Mouse (Mus musculus) intestine, embryonic 16.5 days (tissue): ENCODE data around the gene Bahcc1. TPM values are rescaled to one million over a fixed set of nuclear protein-coding genes. Genes with fewer than 3 reads are reported as not detected.

Experiments
- ATAC-seq: fragments of 200-750 bp; cut with Nextera tagmentation; 2 replicates; pipeline ENCODE4 v1.8.0; 2017; ENCODE audit warnings: moderate TSS enrichment, moderate library complexity
- H3K27ac ChIP-seq: fragments of 300-500 bp; sonication (generic); 2 replicates; pipeline ENCODE4 v1.5.1; 2014; ENCODE audit warnings: mild to moderate bottlenecking, low read length
- H3K27me3 ChIP-seq: fragments of 300-500 bp; sonication (generic); replicated peaks from 2 replicates; pipeline ENCODE4 v1.6.1; 2014; ENCODE audit warnings: low read length, control low read depth, mixed read lengths; ENCODE audit not compliant: control insufficient read depth, insufficient read depth
- H3K36me3 ChIP-seq: fragments of 300-500 bp; sonication (generic); 2 replicates; pipeline ENCODE4 v1.6.1; 2014; ENCODE audit warnings: low read length, control low read depth; ENCODE audit not compliant: control insufficient read depth, insufficient read depth
- H3K4me1 ChIP-seq: fragments of 300-500 bp; sonication (generic); 2 replicates; pipeline ENCODE4 v1.6.1; 2014; ENCODE audit warnings: low read length, control low read depth, mixed read lengths; ENCODE audit not compliant: control insufficient read depth, insufficient read depth
- H3K4me2 ChIP-seq: fragments of 300-500 bp; sonication (generic); 2 replicates; pipeline ENCODE4 v1.6.1; 2014; ENCODE audit warnings: low read depth, low read length, control low read depth
- H3K4me3 ChIP-seq: fragments of 300-500 bp; sonication (generic); 2 replicates; pipeline ENCODE4 v1.5.1; 2014; ENCODE audit warnings: mild to moderate bottlenecking, low read length
- H3K9ac ChIP-seq: fragments of 300-500 bp; sonication (generic); 2 replicates; pipeline ENCODE4 v1.6.1; 2014; ENCODE audit warnings: low read depth, low read length
- H3K9me3 ChIP-seq: fragments of 300-500 bp; sonication (generic); 2 replicates; pipeline ENCODE4 v1.6.1; 2016; ENCODE audit warnings: low read length, control low read depth; ENCODE audit not compliant: control insufficient read depth
- WGBS: fragments of 180-500 bp; shearing (Covaris S2); extraction: QIAGEN DNeasy Blood & Tissue Kit; methylation state at CpG from one replicate; pipeline ENCODE4 v1.1.7; 2014; 5-methylcytosine and 5-hydroxymethylcytosine counted together
- polyA plus RNA-seq: library from polyadenylated mRNA; unstranded; fragments of >200 nt; fragmentation: Nextera tagmentation; extraction: Ambion mirVana; gene quantifications from 2 replicates; pipeline ENCODE4 v1.2.1, GENCODE M21; 2015

Bahcc1 gene
- polyA plus RNA-seq, 1 experiment from 2014 or later, result 5.7 TPM

- Histone ChIP-seq H3K9me3 (no peaks in the 10 kb centered on the region), H3K4me2 (no peak overlapping the region), H3K4me1 (peaks cover 12% of the 10 kb centered on the region), H3K27me3 (no peaks in the 10 kb centered on the region), H3K9ac (no peak overlapping the region), H3K4me3 (no peak overlapping the region), H3K27ac (no peak overlapping the region), H3K36me3 (no peaks in the 10 kb centered on the region)
- no peak for ATAC-seq
- 67% methylated on average over 4 of the region's 4 CpGs for WGBS
These were observed 65.8 kb downstream of the Bahcc1 start for GRCm38 (mm10) chr11:120298441-120299141.

- H3K4me3 ChIP-seq, result no peak overlapping the region
- no peak overlapping the region for H3K9ac ChIP-seq
- peaks cover 13% of the 10 kb centered on the region for H3K4me1 ChIP-seq
- no peaks in the 10 kb centered on the region for H3K27me3 ChIP-seq
- WGBS, result 47% methylated on average over 5 of the region's 5 CpGs
- H3K36me3 ChIP-seq, result no peaks in the 10 kb centered on the region
- no peak overlapping the region for H3K4me2 ChIP-seq
- no peak for ATAC-seq
- H3K9me3 ChIP-seq, result no peaks in the 10 kb centered on the region
- H3K27ac ChIP-seq, result no peak overlapping the region
These were observed 66.7 kb downstream of the Bahcc1 start for GRCm38 (mm10) chr11:120299484-120299883.

DNA sequence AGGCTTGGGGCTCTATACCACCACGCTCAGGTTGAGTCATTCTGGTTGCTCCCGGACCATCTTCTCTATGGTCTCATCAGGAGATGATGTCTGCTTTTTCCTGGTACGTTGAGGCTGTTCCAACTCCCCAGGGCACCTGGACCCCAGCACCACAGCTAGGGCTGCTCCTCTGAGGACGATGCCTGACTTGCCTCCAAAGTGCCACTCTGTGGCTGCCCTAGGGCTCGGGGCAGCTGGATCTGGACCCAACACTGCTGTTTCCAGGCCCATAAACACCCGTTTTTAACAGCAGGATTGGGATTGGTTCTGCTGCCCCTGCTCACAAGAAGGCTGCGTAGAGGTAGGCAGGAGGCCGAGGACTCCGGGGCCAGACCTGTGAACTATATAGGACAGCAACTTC, 70.4 kb downstream of the Bahcc1 start:
- no peaks in the 10 kb centered on the region for H3K36me3 ChIP-seq
- H3K27ac ChIP-seq, result no peak overlapping the region
- H3K4me2 ChIP-seq, result no peak overlapping the region
- 89% methylated on average over 9 of the region's 9 CpGs for WGBS
- no peaks in the 10 kb centered on the region for H3K9me3 ChIP-seq
- H3K4me3 ChIP-seq, result no peak overlapping the region
- H3K27me3 ChIP-seq, result no peaks in the 10 kb centered on the region; the same call in 1 of the 2 replicates
- ATAC-seq, result no peak
- H3K4me1 ChIP-seq, result peaks cover 28% of the 10 kb centered on the region
- H3K9ac ChIP-seq, result no peak overlapping the region

- Histone ChIP-seq H3K4me3 (no peak overlapping the region), H3K9ac (0 out of 2 replicates have a peak overlapping the region, but pooled peaks have one; percentile 16), H3K4me1 (peaks cover 30% of the 10 kb centered on the region), H3K4me2 (no peak overlapping the region), H3K9me3 (no peaks in the 10 kb centered on the region), H3K36me3 (no peaks in the 10 kb centered on the region), H3K27me3 (no peaks in the 10 kb centered on the region; the same call in 1 of the 2 replicates), H3K27ac (no peak overlapping the region)
- no peak for ATAC-seq
- WGBS, result 78% methylated on average over 21 of the region's 21 CpGs
These were observed 71.0 kb downstream of the Bahcc1 start for GRCm38 (mm10) chr11:120303559-120304349.

- peak overlapping the region; percentile 98; the same call in 1 of the 2 replicates for H3K4me2 ChIP-seq
- H3K9me3 ChIP-seq, result no peaks in the 10 kb centered on the region
- H3K9ac ChIP-seq, result 0 out of 2 replicates have a peak overlapping the region, but pooled peaks have one; percentile 16
- H3K27me3 ChIP-seq, result no peaks in the 10 kb centered on the region; the same call in 1 of the 2 replicates
- ATAC-seq, result no peak
- no peak overlapping the region for H3K4me3 ChIP-seq
- WGBS, result 42% methylated on average over 5 of the region's 5 CpGs
- H3K27ac ChIP-seq, result no peak overlapping the region
- H3K36me3 ChIP-seq, result no peaks in the 10 kb centered on the region
- peaks cover 30% of the 10 kb centered on the region for H3K4me1 ChIP-seq
These were observed 71.6 kb downstream of the Bahcc1 start for GRCm38 (mm10) chr11:120304350-120304694.

DNA sequence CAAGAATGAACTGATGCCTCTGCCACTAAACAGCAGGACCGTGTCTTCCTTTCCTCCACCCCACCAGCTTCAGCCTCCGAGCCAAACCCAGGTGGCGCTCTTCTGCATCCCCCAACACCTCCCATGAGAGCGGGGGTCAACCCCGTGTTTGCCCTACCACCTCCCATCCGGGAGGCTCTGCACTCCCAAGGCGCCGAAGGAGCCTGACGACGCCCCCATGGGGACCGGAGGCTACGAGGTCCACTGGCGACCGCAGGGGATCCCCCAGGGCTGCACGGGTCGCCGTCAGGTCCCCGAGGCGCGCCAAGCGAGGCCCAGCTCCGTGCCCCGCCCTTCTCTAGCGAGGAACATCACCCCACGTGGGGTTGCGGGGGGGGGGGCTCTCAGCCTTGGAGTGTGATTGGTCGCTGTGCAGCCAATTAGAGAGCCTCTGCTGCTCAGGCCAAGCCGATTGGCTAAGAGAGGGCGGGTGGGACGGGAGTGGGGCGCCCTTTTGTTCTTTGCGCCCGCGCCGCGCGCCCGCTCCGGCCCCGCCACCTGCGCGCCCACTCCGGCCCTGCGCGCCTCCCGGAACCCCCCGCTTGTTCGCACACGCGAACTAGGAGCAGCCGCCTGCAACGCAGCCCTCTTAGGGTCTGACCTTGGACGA, 72.3 kb downstream of the Bahcc1 start:
- Histone ChIP-seq H3K4me2 (peak overlapping the region; percentile 98), H3K27me3 (no peaks in the 10 kb centered on the region; the same call in 1 of the 2 replicates), H3K4me3 (peak overlapping the region; percentile 64), H3K9ac (peak overlapping the region; percentile 76), H3K36me3 (no peaks in the 10 kb centered on the region), H3K4me1 (peaks cover 30% of the 10 kb centered on the region), H3K9me3 (no peaks in the 10 kb centered on the region), H3K27ac (peak overlapping the region; percentile 73)
- under 1% methylated on average over 50 of the region's 53 CpGs for WGBS
- peak; percentile 94 for ATAC-seq

GRCm38 (mm10) chr11:120305535-120306365, 73.0 kb downstream of the Bahcc1 start:
- 24% methylated on average over 15 of the region's 15 CpGs for WGBS
- Histone ChIP-seq H3K4me3 (peak overlapping the region; percentile 64), H3K27me3 (no peaks in the 10 kb centered on the region; the same call in 1 of the 2 replicates), H3K36me3 (no peaks in the 10 kb centered on the region), H3K4me2 (peak overlapping the region; percentile 98), H3K27ac (peak overlapping the region; percentile 73), H3K9ac (peak overlapping the region; percentile 76), H3K9me3 (no peaks in the 10 kb centered on the region), H3K4me1 (peaks cover 30% of the 10 kb centered on the region)
- ATAC-seq, result peak; percentile 2; the same call in 1 of the 2 replicates

DNA sequence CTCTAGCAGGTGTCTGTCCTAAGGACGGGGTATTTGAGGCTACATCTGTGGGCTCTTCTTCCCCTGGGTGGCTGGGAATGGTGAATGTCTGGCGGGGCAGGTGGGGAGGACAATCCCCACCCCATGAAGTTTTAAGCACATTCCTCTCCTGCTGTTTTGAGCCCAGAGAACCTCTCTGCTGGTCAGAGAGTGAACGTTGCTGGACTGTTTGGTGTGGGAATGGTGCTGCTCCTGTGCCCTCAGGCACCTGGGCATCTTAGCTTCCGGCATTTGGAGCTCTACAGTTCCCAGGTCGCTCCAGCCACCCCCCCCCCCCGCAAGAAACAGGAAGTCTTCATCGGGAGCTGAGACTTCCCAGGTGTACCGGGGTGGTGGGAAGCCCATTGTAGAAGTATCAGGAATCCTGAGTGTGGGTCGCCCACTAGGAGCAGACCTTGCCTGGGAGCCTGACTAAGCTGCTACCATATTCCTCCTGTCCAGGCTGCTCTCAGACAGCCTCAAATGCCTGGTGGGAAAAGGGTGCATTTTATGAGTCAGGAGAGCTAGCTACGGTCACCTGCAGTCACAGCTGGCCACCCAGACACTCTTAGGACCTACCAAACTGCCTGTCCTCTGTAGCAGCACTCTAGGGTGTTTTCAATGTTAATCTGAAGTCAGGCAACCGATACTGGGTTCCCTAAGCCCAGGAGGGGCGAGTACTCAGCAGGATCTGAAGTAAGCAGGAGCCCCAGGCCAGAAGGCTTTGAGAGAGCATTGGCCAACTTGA, 73.8 kb downstream of the Bahcc1 start:
- H3K9me3 ChIP-seq, result no peaks in the 10 kb centered on the region
- H3K9ac ChIP-seq, result peak overlapping the region; percentile 76; the same call in 1 of the 2 replicates
- H3K4me3 ChIP-seq, result no peak overlapping the region
- 68% methylated on average over 12 of the region's 12 CpGs for WGBS
- peaks cover 36% of the 10 kb centered on the region for H3K4me1 ChIP-seq
- ATAC-seq, result no peak
- no peaks in the 10 kb centered on the region for H3K36me3 ChIP-seq
- no peaks in the 10 kb centered on the region; the same call in 1 of the 2 replicates for H3K27me3 ChIP-seq
- H3K27ac ChIP-seq, result no peak overlapping the region
- H3K4me2 ChIP-seq, result no peak overlapping the region; the same call in 1 of the 2 replicates
